Comparison of ENCODE assay signal across 15 mouse cellular contexts in the genomic region with DNA sequence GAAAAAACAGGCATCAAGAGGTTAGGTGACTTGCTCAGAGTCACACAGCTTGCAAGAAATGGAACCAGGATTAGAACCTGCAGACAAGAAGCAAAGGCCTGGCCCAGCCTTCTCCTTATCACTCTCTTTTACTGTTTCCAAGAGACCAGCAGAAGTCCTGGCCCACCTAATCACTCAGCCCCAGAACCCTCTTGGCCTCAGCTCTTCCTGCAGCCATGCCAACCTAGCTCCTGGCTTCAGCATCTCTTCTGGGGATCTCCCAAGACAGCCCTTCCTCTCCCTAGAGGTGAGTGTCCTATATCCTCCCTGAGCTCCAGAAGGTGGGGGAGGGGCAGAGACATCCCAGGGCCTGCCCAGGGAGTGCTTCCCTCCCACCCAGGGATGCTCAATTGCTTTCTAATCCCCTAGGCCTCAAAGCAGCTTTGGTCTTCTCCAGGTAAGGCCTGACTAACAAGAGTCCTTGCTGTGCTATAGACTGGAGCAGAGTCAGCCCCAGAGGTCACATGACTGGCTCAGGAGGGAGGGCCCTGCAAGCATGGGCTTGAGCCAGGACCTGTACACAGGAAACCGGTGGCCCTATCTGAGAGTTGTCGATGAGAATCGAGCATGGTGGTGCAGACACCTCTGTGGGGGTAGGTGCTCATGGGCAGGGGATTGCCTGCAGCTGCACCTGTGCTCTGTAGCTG. TPM values are rescaled to one million over a fixed set of nuclear protein-coding genes. Genes with fewer than 3 reads are reported as not detected.
DNase-seq lines count a peak whose midpoint lies in the region; ATAC-seq and TF ChIP-seq lines count a peak whose summit lies in the region.
"Had no signal": no experiment of that assay in that cellular context is flagged by ENCODE, and none has a peak within 500 bp of the region (broad histone marks: within the 10 kb centered on the region; RNA-seq: fewer than 3 reads in every experiment).

No protein-coding gene starts in this region.

- no peaks in the 10 kb centered on the region for H3K36me3 ChIP-seq in heart, embryonic 16.5 days (ENCODE audit: control insufficient read depth, insufficient read depth)
- no peaks in the 10 kb centered on the region for H3K36me3 ChIP-seq in ES-E14 (ENCODE audit: control insufficient read depth, insufficient read depth, low read length, poor library complexity, severe bottlenecking)
- H3K36me3 ChIP-seq in intestine, embryonic 16.5 days (ENCODE audit: control insufficient read depth, insufficient read depth, low read length): no peaks in the 10 kb centered on the region
- H3K36me3 ChIP-seq: embryonic facial prominence, embryonic 15.5 days; lung, embryonic 15.5 days; neural tube, embryonic 13.5 days had no signal

- H3K9ac ChIP-seq in heart, embryonic 16.5 days (ENCODE audit: low read length): no peak overlapping the region
- H3K9ac ChIP-seq in ES-E14 (ENCODE audit: insufficient read depth, low read depth, low read length, poor library complexity, severe bottlenecking): peak overlapping the region; percentile 62
- no peak overlapping the region for H3K9ac ChIP-seq in intestine, embryonic 16.5 days (ENCODE audit: low read depth, low read length)
- H3K9ac ChIP-seq: embryonic facial prominence, embryonic 15.5 days; lung, embryonic 15.5 days; neural tube, embryonic 13.5 days had no signal

- in situ Hi-C loops in ES-E14 (cut with MboI; ENCODE audit: low sequenced_read_pairs in 2 of 2, unreplicated experiment in 2 of 2): no loop called here

- H3K4me1 ChIP-seq in heart, embryonic 16.5 days (ENCODE audit: control insufficient read depth, insufficient read depth, low read length): peaks cover 27% of the 10 kb centered on the region
- peaks cover 0 to 26% of the 10 kb centered on the region in 2 experiments; a peak in 2 of 4 replicates for H3K4me1 ChIP-seq in ES-E14 (ENCODE audit: control insufficient read depth in 2 of 2, insufficient read depth in 2 of 2, low read length in 2 of 2, poor library complexity in 1 of 2)
- H3K4me1 ChIP-seq in intestine, embryonic 16.5 days (ENCODE audit: control insufficient read depth, insufficient read depth, low read length): no peaks in the 10 kb centered on the region
- peaks cover 8% of the 10 kb centered on the region; the same call in 1 of the 2 replicates for H3K4me1 ChIP-seq in cerebellum, adult 2 months (ENCODE audit: control insufficient read depth, insufficient read depth, low read length)

- H3K27me3 ChIP-seq in heart, embryonic 16.5 days (ENCODE audit: control insufficient read depth, insufficient read depth, low read length): no peaks in the 10 kb centered on the region
- H3K27me3 ChIP-seq in intestine, embryonic 16.5 days (replicated peaks; ENCODE audit: control insufficient read depth, insufficient read depth, low read length): no peaks in the 10 kb centered on the region
- H3K27me3 ChIP-seq in cerebellum, adult 2 months (ENCODE audit: control insufficient read depth, insufficient read depth, low read length): no peaks in the 10 kb centered on the region
- H3K27me3 ChIP-seq: embryonic facial prominence, embryonic 15.5 days; lung, embryonic 15.5 days; neural tube, embryonic 13.5 days had no signal

- DNase-seq in heart, adult 8-10 months (ENCODE audit: low spot score): no peak
- DNase-seq in ES-E14 (ENCODE audit: low read depth, low spot score): no peak
- DNase-seq in cerebellum, adult 2 months: no peak
- no peak for DNase-seq in ovary, postnatal 10 days (ENCODE audit: low spot score)
- no peak for DNase-seq in right cerebral cortex, postnatal 10 days (ENCODE audit: low spot score in 2 of 2)
- DNase-seq: cerebellum, postnatal 10 days; thymus, postnatal 36 days had no signal

- 0 out of 2 replicates have a peak, but pooled peaks have one; percentile 26 for ATAC-seq in heart, embryonic 16.5 days (replicated peaks; ENCODE audit: extremely low read depth, insufficient read depth, low FRiP score)
- ATAC-seq in intestine, embryonic 16.5 days: 0 out of 2 replicates have a peak, but pooled peaks have one; percentile 54
- ATAC-seq in megakaryocyte-erythroid progenitor cell, adult 5-6 weeks (replicated peaks; ENCODE audit: low FRiP score, low TSS enrichment, poor library complexity, severe bottlenecking): peak; percentile 62
- ATAC-seq: midbrain, embryonic 16.5 days had no signal

- H3K27ac ChIP-seq in heart, embryonic 16.5 days (ENCODE audit: low read length): no peak overlapping the region
- no peak overlapping the region for H3K27ac ChIP-seq in ES-E14 (ENCODE audit: insufficient read depth, low read depth, low read length, poor library complexity, severe bottlenecking)
- no peak overlapping the region for H3K27ac ChIP-seq in intestine, embryonic 16.5 days (ENCODE audit: low read length)
- no peak overlapping the region for H3K27ac ChIP-seq in cerebellum, adult 2 months (ENCODE audit: insufficient read depth, low read length)
- H3K27ac ChIP-seq: embryonic facial prominence, embryonic 15.5 days; lung, embryonic 15.5 days; neural tube, embryonic 13.5 days had no signal

- 13% methylated on average over 3 of the region's 3 CpGs for WGBS in heart, embryonic 16.5 days
- WGBS in intestine, embryonic 16.5 days: 27% methylated on average over 3 of the region's 3 CpGs
- 20% methylated on average over 3 of the region's 3 CpGs for WGBS in cerebellum, adult 2 months

- no peak for TF ChIP-seq CTCF in cerebellum, adult 2 months (IDR thresholded peaks at IDR 0.05; ENCODE audit: borderline replicate concordance, insufficient read depth, low read depth, low read length)

- no peaks in the 10 kb centered on the region for H3K9me3 ChIP-seq in heart, embryonic 16.5 days (replicated peaks; ENCODE audit: control insufficient read depth, low read length)
- H3K9me3 ChIP-seq in ES-E14 (ENCODE audit: control insufficient read depth, insufficient read depth, low read depth, low read length): no peaks in the 10 kb centered on the region
- no peaks in the 10 kb centered on the region for H3K9me3 ChIP-seq in intestine, embryonic 16.5 days (ENCODE audit: control insufficient read depth, low read length)
- H3K9me3 ChIP-seq: embryonic facial prominence, embryonic 15.5 days; lung, embryonic 15.5 days; neural tube, embryonic 13.5 days had no signal

- H3K4me3 ChIP-seq in heart, embryonic 16.5 days (ENCODE audit: low read length): no peak overlapping the region
- peak overlapping the region in 1 of 2 experiments; percentile 15; a peak in 1 of 4 replicates for H3K4me3 ChIP-seq in ES-E14 (ENCODE audit: insufficient read depth in 1 of 2, low read depth in 1 of 2, low read length in 2 of 2, poor library complexity in 1 of 2, severe bottlenecking in 1 of 2)
- H3K4me3 ChIP-seq in intestine, embryonic 16.5 days (ENCODE audit: low read length): no peak overlapping the region
- no peak overlapping the region for H3K4me3 ChIP-seq in cerebellum, adult 2 months (replicated peaks; ENCODE audit: insufficient read depth, low read depth, low read length)
- H3K4me3 ChIP-seq: embryonic facial prominence, embryonic 15.5 days; lung, embryonic 15.5 days; neural tube, embryonic 13.5 days had no signal

- no peak for TF ChIP-seq POLR2A in cerebellum, adult 2 months (IDR thresholded peaks at IDR 0.05; ENCODE audit: borderline replicate concordance, insufficient read depth, low read length)

- no peak overlapping the region for H3K4me2 ChIP-seq in heart, embryonic 16.5 days (ENCODE audit: low read depth, low read length)
- no peak overlapping the region for H3K4me2 ChIP-seq in intestine, embryonic 16.5 days (ENCODE audit: low read depth, low read length)
- H3K4me2 ChIP-seq: embryonic facial prominence, embryonic 15.5 days; heart, embryonic 11.5 days; lung, embryonic 15.5 days; neural tube, embryonic 13.5 days had no signal

TF ChIP-seq in ES-E14, 5 proteins besides CTCF, POLR2A, EP300 and RAD21:
- TF ChIP-seq ZNF384 (IDR thresholded peaks at IDR 0.05; ENCODE audit: low read depth, low read length) (no peak), HCFC1 (IDR thresholded peaks at IDR 0.05; ENCODE audit: borderline replicate concordance, insufficient read depth, low read length) (no peak), ZC3H11A (IDR thresholded peaks at IDR 0.05; ENCODE audit: borderline replicate concordance, low read depth, low read length) (no peak), MAFK (IDR thresholded peaks at IDR 0.05; ENCODE audit: insufficient read depth, low read depth, low read length) (no peak), CHD2 (IDR thresholded peaks at IDR 0.05; ENCODE audit: low read depth, low read length) (no peak)

RNA-seq across cellular contexts. Expression of a gene that starts 15.0 kb away (rescaled TPM):
- polyA plus RNA-seq in heart, embryonic 16.5 days (2015; fragmentation: Nextera tagmentation; extraction: Ambion mirVana): 13.7 and 14.0 TPM in 2 replicates
- total RNA-seq in heart, adult 8-10 months (2022): 100 to 1,000 TPM; 164 to 183 (median 169) TPM
- 18.8 and 25.4 TPM in 2 replicates for total RNA-seq in ES-E14 (2012; rRNA removed)
- 6.4 and 7.3 TPM in 2 replicates for polyA plus RNA-seq in intestine, embryonic 16.5 days (2015; fragmentation: Nextera tagmentation; extraction: Ambion mirVana)
- 32.1 and 74.3 TPM in 2 replicates for total RNA-seq in megakaryocyte-erythroid progenitor cell, adult 5-6 weeks (2014; fragmentation: Nextera tagmentation)
- total RNA-seq in megakaryocyte-erythroid progenitor cell, adult 5-6 weeks (2017): 14.7 and 15.0 TPM in 2 replicates
- polyA plus RNA-seq in cerebellum, adult 2 months (2012; rRNA removed): 244 and 249 TPM in 2 replicates
